Mouse (Mus musculus) MEL (cell line): ENCODE results near the gene Zfp64. TPM values are rescaled to one million over a fixed set of nuclear protein-coding genes. Genes with fewer than 3 reads are reported as not detected.

ENCODE experiments used
- DNase-seq: peaks from one replicate; pipeline ENCODE4 v3.0.0; 2011; ENCODE audit warnings: low read depth, low spot score
- H3K27ac ChIP-seq: 2 replicates; pipeline ENCODE4 v1.5.1; 2012; ENCODE audit warnings: low read depth, mild to moderate bottlenecking, control low read depth, low read length, moderate library complexity; ENCODE audit not compliant: control insufficient read depth
- H3K27me3 ChIP-seq, 2 experiments: fragments of 150-350 bp in 1 of 2; sonication (generic) in 1 of 2; 2 replicates each; pipeline ENCODE4 v1.6.1; 2012; ENCODE audit warnings: low read length in 2 of 2, mild to moderate bottlenecking in 2 of 2, improper control_type of control experiment in 1 of 2, moderate library complexity in 1 of 2; ENCODE audit not compliant: insufficient read depth in 2 of 2, control insufficient read depth in 1 of 2
- H3K36me3 ChIP-seq, 2 experiments: 2 replicates each; pipeline ENCODE4 v1.6.1; 2012 to 2014; ENCODE audit warnings: low read length in 2 of 2, improper control_type of control experiment in 1 of 2, inconsistent platforms in 1 of 2, mild to moderate bottlenecking in 1 of 2; ENCODE audit not compliant: insufficient read depth in 2 of 2, control insufficient read depth in 1 of 2
- H3K4me1 ChIP-seq, 2 experiments: fragments of 150-350 bp in 1 of 2; sonication (generic) in 1 of 2; 2 replicates each; pipeline ENCODE4 v1.6.1; 2012; ENCODE audit warnings: low read length in 2 of 2, improper control_type of control experiment in 1 of 2, mild to moderate bottlenecking in 1 of 2; ENCODE audit not compliant: insufficient read depth in 2 of 2, control insufficient read depth in 1 of 2
- H3K4me3 ChIP-seq, 2 experiments: fragments of 150-350 bp in 1 of 2; sonication (generic) in 1 of 2; 2 replicates each; pipeline ENCODE4 v1.5.1; 2012; ENCODE audit warnings: low read depth in 2 of 2, low read length in 2 of 2, mild to moderate bottlenecking in 2 of 2, moderate library complexity in 2 of 2, control low read depth in 1 of 2, improper control_type of control experiment in 1 of 2; ENCODE audit not compliant: control insufficient read depth in 1 of 2, insufficient read depth in 1 of 2
- H3K79me2 ChIP-seq: 2 replicates; pipeline ENCODE4 v1.6.1; 2012; ENCODE audit warnings: mild to moderate bottlenecking, low read length, moderate library complexity; ENCODE audit not compliant: control insufficient read depth, poor library complexity, insufficient read depth
- H3K9ac ChIP-seq: 2 replicates; pipeline ENCODE4 v1.6.1; 2012; ENCODE audit warnings: low read depth, mild to moderate bottlenecking, control low read depth, low read length, moderate library complexity; ENCODE audit not compliant: control insufficient read depth, poor library complexity, severe bottlenecking
- H3K9me3 ChIP-seq: fragments of 150-350 bp; sonication (generic); replicated peaks from 2 replicates; pipeline ENCODE4 v1.6.1; 2012; ENCODE audit warnings: mild to moderate bottlenecking, low read length, improper control_type of control experiment, moderate library complexity; ENCODE audit not compliant: insufficient read depth
- BHLHE40 ChIP-seq: IDR thresholded peaks from 2 replicates; pipeline ENCODE4 v1.6.1; 2012; ENCODE audit warnings: low read depth, mild to moderate bottlenecking, inconsistent platforms, low read length, improper control_type of control experiment, borderline replicate concordance
- CHD1 ChIP-seq: IDR thresholded peaks from 2 replicates; pipeline ENCODE4 v1.6.1; 2012; ENCODE audit warnings: low read depth, mild to moderate bottlenecking, inconsistent platforms, low read length, improper control_type of control experiment
- CTCF ChIP-seq, 3 experiments: IDR thresholded peaks in 2 of 3; conservative IDR thresholded peaks in 1 of 3; 2 replicates each; pipeline ENCODE4 v1.5.1; 2011 to 2012; ENCODE audit warnings: low read length in 3 of 3, low read depth in 2 of 3, mild to moderate bottlenecking in 2 of 3, improper control_type of control experiment in 1 of 3, inconsistent platforms in 1 of 3, mixed read lengths in 1 of 3, moderate library complexity in 1 of 3; ENCODE audit not compliant: control insufficient read depth in 1 of 3, insufficient read depth in 1 of 3, poor library complexity in 1 of 3, severe bottlenecking in 1 of 3
- E2F4 ChIP-seq: IDR thresholded peaks from 2 replicates; pipeline ENCODE4 v1.6.1; 2011; ENCODE audit warnings: low read depth, low read length, improper control_type of control experiment, borderline replicate concordance
- ELF1 ChIP-seq: IDR thresholded peaks from 2 replicates; pipeline ENCODE4 v1.6.1; 2014; ENCODE audit warnings: low read depth, mild to moderate bottlenecking, inconsistent platforms, low read length, improper control_type of control experiment, moderate library complexity
- EP300 ChIP-seq, 2 experiments: IDR thresholded peaks; 2 replicates each; pipeline ENCODE4 v1.6.1; 2011; ENCODE audit warnings: improper control_type of control experiment in 2 of 2, low read length in 2 of 2, low read depth in 1 of 2, mild to moderate bottlenecking in 1 of 2
- GABPA ChIP-seq: IDR thresholded peaks from 2 replicates; pipeline ENCODE4 v1.6.1; 2012; ENCODE audit warnings: low read depth, mild to moderate bottlenecking, inconsistent platforms, low read length, improper control_type of control experiment, moderate library complexity
- HCFC1 ChIP-seq: IDR thresholded peaks from 2 replicates; pipeline ENCODE4 v1.6.1; 2012; ENCODE audit warnings: low read depth, mild to moderate bottlenecking, inconsistent platforms, low read length, improper control_type of control experiment, moderate library complexity
- KAT2A ChIP-seq: conservative IDR thresholded peaks from 2 replicates; pipeline ENCODE4 v1.6.1; 2012; ENCODE audit warnings: low read depth, low read length, improper control_type of control experiment, inconsistent platforms
- MAFK ChIP-seq: IDR thresholded peaks from 2 replicates; pipeline ENCODE4 v1.6.1; 2011; ENCODE audit warnings: low read depth, mild to moderate bottlenecking, low read length, improper control_type of control experiment, borderline replicate concordance
- MXI1 ChIP-seq: IDR thresholded peaks from 2 replicates; pipeline ENCODE4 v1.6.1; 2011; ENCODE audit warnings: mild to moderate bottlenecking, low read depth, low read length, improper control_type of control experiment
- MYB ChIP-seq: IDR thresholded peaks from 2 replicates; pipeline ENCODE4 v1.6.1; 2011; ENCODE audit warnings: mild to moderate bottlenecking, low read depth, low read length, improper control_type of control experiment
- POLR2A ChIP-seq, 2 experiments: IDR thresholded peaks; 2 replicates each; pipeline ENCODE4 v1.6.1; 2011 to 2012; ENCODE audit warnings: low read length in 2 of 2, mild to moderate bottlenecking in 2 of 2, control low read depth in 1 of 2, improper control_type of control experiment in 1 of 2, low read depth in 1 of 2, moderate library complexity in 1 of 2; ENCODE audit not compliant: control insufficient read depth in 1 of 2, insufficient read depth in 1 of 2, poor library complexity in 1 of 2
- POLR2AphosphoS5 ChIP-seq: IDR thresholded peaks from 2 replicates; pipeline ENCODE4 v1.6.1; 2012; ENCODE audit warnings: low read depth, borderline replicate concordance, mild to moderate bottlenecking, inconsistent platforms, low read length, moderate library complexity, mixed read lengths
- RAD21 ChIP-seq: IDR thresholded peaks from 2 replicates; pipeline ENCODE4 v1.6.1; 2011; ENCODE audit warnings: mild to moderate bottlenecking, low read depth, low read length, improper control_type of control experiment
- RCOR1 ChIP-seq: IDR thresholded peaks from 2 replicates; pipeline ENCODE4 v1.6.1; 2012; ENCODE audit warnings: low read depth, mild to moderate bottlenecking, inconsistent platforms, low read length, improper control_type of control experiment
- TBP ChIP-seq: IDR thresholded peaks from 2 replicates; pipeline ENCODE4 v1.8.0; 2011; ENCODE audit warnings: low read depth, low read length, improper control_type of control experiment
- TCF12 ChIP-seq: IDR thresholded peaks from 2 replicates; pipeline ENCODE4 v1.6.1; 2014; ENCODE audit warnings: low read depth, mild to moderate bottlenecking, inconsistent platforms, low read length, improper control_type of control experiment, moderate library complexity
- ZNF384 ChIP-seq: IDR thresholded peaks from 2 replicates; pipeline ENCODE4 v1.6.1; 2012; ENCODE audit warnings: low read depth, mild to moderate bottlenecking, inconsistent platforms, low read length, improper control_type of control experiment
- polyA plus RNA-seq, 2 experiments: library from polyadenylated mRNA; stranded (reverse) in 1 of 2; unstranded in 1 of 2; fragments of >175 nt in 1 of 2; fragments of >200 nt in 1 of 2; gene quantifications; 2 replicates each; pipeline versions ENCODE4 v1.2.1 to v1.2.4; 2012; ENCODE audit warnings: low replicate concordance in 2 of 2, low read depth in 1 of 2; ENCODE audit not compliant: insufficient read length in 2 of 2, insufficient read depth in 1 of 2, missing spikeins in 1 of 2
- total RNA-seq: library from RNA; depleted of rRNA; stranded (reverse); fragments of 300-350 nt; gene quantifications from 2 replicates; pipeline ENCODE4 v1.2.3, GENCODE M21; 2012

The Zfp64 gene
- total and polyA plus RNA-seq, 3 experiments = 22.4 to 35.8 TPM; not detected in 1

- Histone ChIP-seq H3K27ac (no peak overlapping the region), H3K4me3 (no peak overlapping the region), H3K27me3 (no peaks in the 10 kb centered on the region), H3K9me3 (no peaks in the 10 kb centered on the region), H3K9ac (no peak overlapping the region), H3K4me1 (no peaks in the 10 kb centered on the region), H3K79me2 (no peaks in the 10 kb centered on the region), H3K36me3 (no peaks in the 10 kb centered on the region)
- TF ChIP-seq RCOR1 (no peak), MAFK (no peak), MYB (no peak), POLR2AphosphoS5 (no peak), GABPA (no peak), E2F4 (no peak), KAT2A (no peak), RAD21 (no peak), HCFC1 (no peak), POLR2A (IDR thresholded peaks at IDR 0.05; ENCODE audit: control insufficient read depth in 1 of 2, insufficient read depth in 1 of 2, low read depth in 1 of 2, low read length in 2 of 2, poor library complexity in 1 of 2) (no peak), TBP (no peak), BHLHE40 (no peak), EP300 (IDR thresholded peaks at IDR 0.05; ENCODE audit: low read depth in 1 of 2, low read length in 2 of 2) (no peak), ELF1 (no peak), CHD1 (no peak)
- DNase-seq = no peak
Measured at GRCm38 (mm10) chr2:168980859-168981258, 25.5 kb upstream of the Zfp64 start.

GRCm38 (mm10) chr2:168979742-168980141 is 24.4 kb upstream of the Zfp64 start:
- no peak overlapping the region for H3K27ac ChIP-seq
- TF ChIP-seq ZNF384 = no peak
- no peak for TF ChIP-seq MXI1
- no peak for TF ChIP-seq HCFC1
- no peak for TF ChIP-seq TCF12
- no peak for TF ChIP-seq RAD21
- TF ChIP-seq CTCF (IDR thresholded peaks at IDR 0.05 in 2 of 3, conservative IDR thresholded peaks at IDR 0.05 in 1 of 3; ENCODE audit: control insufficient read depth in 1 of 3, insufficient read depth in 1 of 3, low read depth in 2 of 3, low read length in 3 of 3, poor library complexity in 1 of 3, severe bottlenecking in 1 of 3) = peak in 1 of 3 experiments; percentile 21; a peak in 2 of 6 replicates
- TF ChIP-seq, all 39 proteins: peak for 1

More at GRCm38 (mm10) chr2:168979742-168980141, 24.4 kb upstream of the Zfp64 start:
- Histone ChIP-seq H3K79me2 (no peaks in the 10 kb centered on the region), H3K4me1 (no peaks in the 10 kb centered on the region), H3K9ac (no peak overlapping the region), H3K27me3 (no peaks in the 10 kb centered on the region), H3K4me3 (no peak overlapping the region), H3K36me3 (no peaks in the 10 kb centered on the region), H3K9me3 (no peaks in the 10 kb centered on the region)
- DNase-seq = no peak
